Mouse (Mus musculus): ENCODE results near the gene Wap. TPM values are rescaled to one million over a fixed set of nuclear protein-coding genes. Genes with fewer than 3 reads are reported as not detected.

The Wap gene
- total RNA-seq (2014; rRNA removed), result not detected in 2 replicates
- polyA plus RNA-seq (2015; fragmentation: Nextera tagmentation; extraction: Ambion mirVana), result not detected in 2 replicates

DNA sequence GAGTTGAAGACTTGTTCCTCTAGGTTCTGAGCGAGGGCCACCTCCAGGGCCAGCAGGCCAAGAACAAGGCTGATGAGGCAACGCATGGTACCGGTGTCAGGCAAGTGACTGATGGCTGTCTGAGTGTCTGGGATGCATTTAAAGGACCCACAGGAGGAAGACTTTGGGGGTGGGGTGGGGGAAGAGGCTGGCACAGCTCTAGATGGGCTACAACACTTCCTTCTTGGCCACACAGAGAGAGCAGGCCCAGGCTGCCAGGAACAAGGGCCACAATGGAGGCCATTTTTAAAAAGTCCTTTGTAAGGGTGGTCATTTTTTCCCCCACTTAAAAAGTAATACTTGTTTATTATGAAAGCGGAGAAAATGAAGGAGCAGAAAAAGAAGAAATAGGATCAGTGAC lies at the start of gene Wap:
Gene Wap, minus strand, starts transcription at position 101 of the 400 bp plus-strand sequence.
- no peak within 1 kb of the TSS for H3K4me3 ChIP-seq (ENCODE audit: low read length)
- H3K36me3 ChIP-seq (ENCODE audit: insufficient read depth, low read length), result no peaks in the 10 kb centered on the region
- H3K4me1 ChIP-seq (ENCODE audit: insufficient read depth, low read length), result no peaks in the 10 kb centered on the region
- H3K27ac ChIP-seq, result no peak within 1 kb of the TSS
- no peak for ATAC-seq
- DNase-seq (ENCODE audit: low spot score), result no peak
- H3K4me2 ChIP-seq (ENCODE audit: low read depth, low read length), result no peak within 1 kb of the TSS
- H3K9me3 ChIP-seq (ENCODE audit: low read length), result no peaks in the 10 kb centered on the region
- TF ChIP-seq CTCF (IDR thresholded peaks at IDR 0.05; ENCODE audit: low read depth), result no peak
- H3K27me3 ChIP-seq (ENCODE audit: insufficient read depth, low read length), result no peaks in the 10 kb centered on the region
- no peak within 1 kb of the TSS for H3K9ac ChIP-seq (replicated peaks; ENCODE audit: low read length)
- WGBS, result 96% methylated on average over 4 of the region's 4 CpGs

DNA sequence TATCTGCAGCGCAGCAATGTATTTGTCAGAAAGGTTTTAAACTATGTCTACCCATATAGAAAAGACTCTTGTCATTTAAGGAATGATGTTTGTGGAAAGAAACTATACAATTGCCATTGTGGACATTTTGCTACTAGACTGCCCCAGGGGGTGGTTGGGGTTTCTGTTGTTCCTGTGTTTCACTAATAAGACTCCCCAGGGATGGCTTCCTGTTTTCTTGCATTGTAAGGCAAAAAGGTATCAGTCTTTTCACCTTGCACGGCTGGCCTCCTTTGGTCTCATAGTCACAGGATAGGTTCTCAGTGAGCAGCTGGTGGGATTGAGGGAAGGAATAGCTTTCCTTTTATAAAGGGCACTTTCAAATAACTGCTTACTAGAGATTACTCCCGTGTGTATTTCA lies 46.3 kb upstream of the Wap start:
- no peak overlapping the region for H3K9ac ChIP-seq (replicated peaks; ENCODE audit: low read length)
- no peak for ATAC-seq
- WGBS, result 60% methylated on average over 3 of the region's 3 CpGs
- TF ChIP-seq CTCF (IDR thresholded peaks at IDR 0.05; ENCODE audit: low read depth), result no peak
- no peaks in the 10 kb centered on the region for H3K9me3 ChIP-seq (ENCODE audit: low read length)
- DNase-seq (ENCODE audit: low spot score), result no peak
- no peak overlapping the region for H3K27ac ChIP-seq
- H3K27me3 ChIP-seq (ENCODE audit: insufficient read depth, low read length), result no peaks in the 10 kb centered on the region
- H3K36me3 ChIP-seq (ENCODE audit: insufficient read depth, low read length), result no peaks in the 10 kb centered on the region
- no peak overlapping the region for H3K4me2 ChIP-seq (ENCODE audit: low read depth, low read length)
- no peaks in the 10 kb centered on the region for H3K4me1 ChIP-seq (ENCODE audit: insufficient read depth, low read length)
- no peak overlapping the region for H3K4me3 ChIP-seq (ENCODE audit: low read length)

- ATAC-seq (0 out of 2 replicates have a peak, but pooled peaks have one; percentile 50), DNase-seq (ENCODE audit: low spot score) (peak; percentile 50)
- WGBS, result 24% methylated on average over 10 of the region's 10 CpGs
- H3K9ac ChIP-seq (replicated peaks; ENCODE audit: low read length), result no peak overlapping the region
- no peak overlapping the region for H3K4me3 ChIP-seq (ENCODE audit: low read length)
- H3K4me2 ChIP-seq (ENCODE audit: low read depth, low read length), result peak overlapping the region; percentile 16; the same call in 1 of the 2 replicates
- no peaks in the 10 kb centered on the region for H3K9me3 ChIP-seq (ENCODE audit: low read length)
- no peak for TF ChIP-seq CTCF (IDR thresholded peaks at IDR 0.05; ENCODE audit: low read depth)
- no peaks in the 10 kb centered on the region for H3K4me1 ChIP-seq (ENCODE audit: insufficient read depth, low read length)
- no peaks in the 10 kb centered on the region for H3K36me3 ChIP-seq (ENCODE audit: insufficient read depth, low read length)
- no peak overlapping the region for H3K27ac ChIP-seq
- no peaks in the 10 kb centered on the region for H3K27me3 ChIP-seq (ENCODE audit: insufficient read depth, low read length)
These were observed 42.0 kb upstream of the Wap start for GRCm38 (mm10) chr11:6680397-6680818.

- H3K27ac ChIP-seq, result no peak overlapping the region
- no peaks in the 10 kb centered on the region for H3K27me3 ChIP-seq (ENCODE audit: insufficient read depth, low read length)
- no peaks in the 10 kb centered on the region for H3K36me3 ChIP-seq (ENCODE audit: insufficient read depth, low read length)
- no peak overlapping the region for H3K4me3 ChIP-seq (ENCODE audit: low read length)
- no peaks in the 10 kb centered on the region for H3K4me1 ChIP-seq (ENCODE audit: insufficient read depth, low read length)
- no peaks in the 10 kb centered on the region for H3K9me3 ChIP-seq (ENCODE audit: low read length)
- TF ChIP-seq CTCF (IDR thresholded peaks at IDR 0.05; ENCODE audit: low read depth), result no peak
- peak overlapping the region; percentile 16; the same call in 1 of the 2 replicates for H3K4me2 ChIP-seq (ENCODE audit: low read depth, low read length)
- WGBS, result 49% methylated on average over 17 of the region's 17 CpGs
- ATAC-seq, result no peak
- no peak for DNase-seq (ENCODE audit: low spot score)
- no peak overlapping the region for H3K9ac ChIP-seq (replicated peaks; ENCODE audit: low read length)
These were observed 41.4 kb upstream of the Wap start for GRCm38 (mm10) chr11:6679694-6680396.

DNA sequence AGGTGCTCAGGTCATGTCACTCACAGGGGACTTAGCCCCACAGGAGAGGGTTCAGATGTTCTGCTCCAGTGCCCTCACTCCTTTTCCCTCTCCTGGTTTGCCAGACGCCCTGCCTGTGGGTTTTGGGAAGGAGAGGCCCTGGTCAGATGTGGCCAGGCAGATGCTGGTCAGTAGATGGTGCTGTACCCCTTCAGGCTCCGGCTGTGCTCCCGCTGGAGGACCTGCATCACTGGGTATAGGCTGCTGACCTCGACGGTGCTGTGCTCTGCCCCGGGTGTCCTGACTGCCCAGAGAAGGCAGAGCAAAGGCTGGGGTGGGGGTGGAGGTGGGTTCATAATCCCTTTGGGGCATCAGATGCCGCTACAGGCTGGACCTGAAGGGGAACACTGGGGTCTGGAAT lies 39.1 kb upstream of the Wap start:
- no peak overlapping the region for H3K4me2 ChIP-seq (ENCODE audit: low read depth, low read length)
- no peaks in the 10 kb centered on the region for H3K36me3 ChIP-seq (ENCODE audit: insufficient read depth, low read length)
- no peak overlapping the region for H3K27ac ChIP-seq
- TF ChIP-seq CTCF (IDR thresholded peaks at IDR 0.05; ENCODE audit: low read depth), result peak; percentile 73
- WGBS, result 20% methylated on average over 7 of the region's 7 CpGs
- peak; percentile 66 for DNase-seq (ENCODE audit: low spot score)
- peak; percentile 76 for ATAC-seq
- no peaks in the 10 kb centered on the region for H3K9me3 ChIP-seq (ENCODE audit: low read length)
- no peaks in the 10 kb centered on the region for H3K4me1 ChIP-seq (ENCODE audit: insufficient read depth, low read length)
- no peak overlapping the region for H3K9ac ChIP-seq (replicated peaks; ENCODE audit: low read length)
- H3K27me3 ChIP-seq (ENCODE audit: insufficient read depth, low read length), result no peaks in the 10 kb centered on the region
- no peak overlapping the region for H3K4me3 ChIP-seq (ENCODE audit: low read length)

DNA sequence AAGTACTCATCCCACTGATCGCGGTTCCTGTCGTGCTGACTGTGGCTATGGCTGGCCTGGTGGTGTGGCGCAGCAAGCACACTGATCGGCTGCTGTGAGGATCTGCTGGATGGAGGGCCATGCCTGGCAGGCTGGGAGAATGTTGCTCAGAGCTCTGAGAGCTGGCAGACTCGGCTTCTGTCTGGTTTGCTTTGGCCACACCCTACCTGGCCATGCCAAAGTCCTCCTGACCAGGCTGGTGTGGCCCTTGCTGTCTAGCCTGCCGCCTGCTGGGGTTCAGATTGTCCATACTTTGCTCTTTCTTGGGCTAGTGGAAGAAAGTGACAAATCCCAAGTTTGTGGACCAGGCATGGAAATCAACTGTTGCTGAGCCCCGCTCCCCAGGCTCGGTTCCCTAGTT lies 38.2 kb upstream of the Wap start:
- H3K36me3 ChIP-seq (ENCODE audit: insufficient read depth, low read length), result no peaks in the 10 kb centered on the region
- no peak for DNase-seq (ENCODE audit: low spot score)
- no peaks in the 10 kb centered on the region for H3K4me1 ChIP-seq (ENCODE audit: insufficient read depth, low read length)
- ATAC-seq, result no peak
- no peak overlapping the region for H3K27ac ChIP-seq
- H3K4me3 ChIP-seq (ENCODE audit: low read length), result no peak overlapping the region
- TF ChIP-seq CTCF (IDR thresholded peaks at IDR 0.05; ENCODE audit: low read depth), result no peak
- H3K9ac ChIP-seq (replicated peaks; ENCODE audit: low read length), result no peak overlapping the region
- H3K27me3 ChIP-seq (ENCODE audit: insufficient read depth, low read length), result no peaks in the 10 kb centered on the region
- 86% methylated on average over 9 of the region's 9 CpGs for WGBS
- H3K4me2 ChIP-seq (ENCODE audit: low read depth, low read length), result no peak overlapping the region
- H3K9me3 ChIP-seq (ENCODE audit: low read length), result no peaks in the 10 kb centered on the region

DNA sequence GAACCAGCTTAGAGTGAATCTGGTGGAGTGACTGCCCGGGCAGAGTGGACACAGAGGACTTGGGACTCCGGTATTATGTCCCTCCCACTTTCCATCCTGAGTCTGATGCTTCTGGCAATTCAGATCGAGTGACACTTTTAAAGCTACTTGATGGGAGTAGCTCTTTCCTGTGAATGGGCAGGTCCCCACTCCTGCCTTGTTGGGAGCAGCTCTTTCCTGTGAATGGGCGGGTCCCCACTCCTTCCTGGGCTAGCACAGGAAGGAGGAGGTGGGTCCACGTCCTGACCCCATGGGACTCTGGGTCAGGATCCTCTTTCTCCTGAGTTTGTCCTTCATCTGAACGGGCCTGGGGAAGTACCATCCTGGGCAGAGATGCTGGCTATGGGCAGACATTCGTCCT lies 37.0 kb upstream of the Wap start:
- DNase-seq (ENCODE audit: low spot score) (no peak), ATAC-seq (no peak)
- Histone ChIP-seq H3K27me3 (ENCODE audit: insufficient read depth, low read length) (no peaks in the 10 kb centered on the region), H3K4me2 (ENCODE audit: low read depth, low read length) (no peak overlapping the region), H3K9me3 (ENCODE audit: low read length) (no peaks in the 10 kb centered on the region), H3K9ac (replicated peaks; ENCODE audit: low read length) (no peak overlapping the region), H3K4me3 (ENCODE audit: low read length) (no peak overlapping the region), H3K27ac (no peak overlapping the region), H3K4me1 (ENCODE audit: insufficient read depth, low read length) (no peaks in the 10 kb centered on the region), H3K36me3 (ENCODE audit: insufficient read depth, low read length) (no peaks in the 10 kb centered on the region)
- WGBS, result 87% methylated on average over 7 of the region's 7 CpGs
- no peak for TF ChIP-seq CTCF (IDR thresholded peaks at IDR 0.05; ENCODE audit: low read depth)

Measured in hindbrain, postnatal 0 days (tissue).